Mouse (Mus musculus) liver, postnatal 0 days (tissue): ENCODE measurements around the gene Spice1.

Experiments
- CTCF ChIP-seq: sonication (generic); IDR thresholded peaks from 2 replicates; pipeline ENCODE4 v1.5.1; 2016; ENCODE audit warnings: antibody characterized with exemption, low read depth
- EP300 ChIP-seq: IDR thresholded peaks from 2 replicates; pipeline ENCODE4 v1.6.1; 2016; ENCODE audit warnings: antibody characterized with exemption, low read depth, mild to moderate bottlenecking

DNA sequence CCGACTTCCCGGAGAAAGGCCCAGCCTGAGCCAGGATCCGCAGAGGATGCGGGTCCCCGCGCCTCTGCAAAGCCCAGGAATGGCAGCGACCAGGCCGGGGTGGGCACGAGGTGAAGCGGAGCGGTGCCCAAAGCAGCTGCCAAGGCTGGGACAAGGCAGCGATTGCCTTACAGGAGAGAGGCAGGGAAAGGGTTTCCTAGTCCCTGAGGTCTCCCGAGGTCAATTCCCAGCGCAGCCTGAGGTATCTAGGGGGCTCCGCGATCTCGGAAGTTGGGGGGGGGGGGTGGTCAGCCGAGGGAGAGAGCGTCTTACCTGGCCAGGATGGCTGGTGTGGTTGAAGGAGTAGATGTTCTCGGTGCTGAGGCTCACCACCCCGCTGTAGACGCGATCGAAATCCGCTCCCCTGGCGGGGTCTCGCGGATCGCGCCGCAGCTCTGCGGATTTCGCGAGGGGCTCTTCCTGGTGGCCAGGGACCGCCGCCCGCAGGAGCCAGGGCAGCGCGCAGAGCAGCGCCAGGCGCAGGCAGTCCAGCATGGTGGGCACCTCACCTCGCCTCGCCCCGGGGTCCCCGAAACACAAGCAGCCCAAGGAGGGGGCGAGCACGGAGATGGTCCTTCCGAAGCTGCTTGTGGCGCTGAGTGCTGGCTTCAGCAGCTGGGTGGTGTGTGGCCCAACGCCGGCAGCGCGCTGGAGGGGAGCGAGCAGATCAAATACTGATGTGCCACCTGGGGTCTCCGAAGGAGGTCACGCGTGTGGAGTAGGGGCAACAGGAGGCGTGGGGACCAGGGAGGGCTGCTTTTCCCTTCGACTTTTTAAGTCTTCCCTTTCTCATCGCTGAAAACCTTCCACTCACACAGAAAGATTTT, 14.7 kb upstream of the Spice1 start:
- no peak for TF ChIP-seq CTCF
- TF ChIP-seq EP300, result no peak
